Mouse (Mus musculus) heart, embryonic 14.5 days (tissue): ENCODE measurements at regions not wholly inside any gene's neighbourhood (a gene's known extent, or its start where the extent isn't known, plus 50 kb on each side); places are given as distances from the start of the nearest gene placed in this dataset.

ENCODE experiments used
- ATAC-seq: fragments of 200-750 bp; cut with Nextera tagmentation; 2 replicates; pipeline ENCODE4 v1.8.0; 2017; ENCODE audit warnings: low read depth, moderate TSS enrichment; ENCODE audit not compliant: insufficient number of reproducible peaks, insufficient read depth, low FRiP score
- H3K27ac ChIP-seq, 2 experiments: fragments of 200-500 bp in 1 of 2; fragments of 300-500 bp in 1 of 2; sonication (generic) in 1 of 2; replicated peaks in 1 of 2; 2 replicates each; pipeline ENCODE4 v1.5.1; 2012 to 2014; ENCODE audit warnings: low read depth in 2 of 2, low read length in 2 of 2, control low read depth in 1 of 2, mild to moderate bottlenecking in 1 of 2, mixed read lengths in 1 of 2; ENCODE audit not compliant: control insufficient read depth in 1 of 2, insufficient read depth in 1 of 2
- H3K27me3 ChIP-seq: fragments of 300-500 bp; sonication (generic); 2 replicates; pipeline ENCODE4 v1.6.1; 2014; ENCODE audit warnings: mild to moderate bottlenecking, low read length, control low read depth; ENCODE audit not compliant: control insufficient read depth, insufficient read depth
- H3K36me3 ChIP-seq: fragments of 300-500 bp; sonication (generic); 2 replicates; pipeline ENCODE4 v1.6.1; 2014; ENCODE audit warnings: mild to moderate bottlenecking, control low read depth, low read length, mixed read lengths; ENCODE audit not compliant: control insufficient read depth, insufficient read depth
- H3K4me1 ChIP-seq, 2 experiments: fragments of 200-500 bp in 1 of 2; fragments of 300-500 bp in 1 of 2; sonication (generic) in 1 of 2; 2 replicates each; pipeline ENCODE4 v1.6.1; 2012 to 2014; ENCODE audit warnings: low read length in 2 of 2, control low read depth in 1 of 2, mixed read lengths in 1 of 2; ENCODE audit not compliant: control insufficient read depth in 2 of 2, insufficient read depth in 2 of 2
- H3K4me2 ChIP-seq: fragments of 300-500 bp; sonication (generic); 2 replicates; pipeline ENCODE4 v1.6.1; 2014; ENCODE audit warnings: mild to moderate bottlenecking, low read length
- H3K4me3 ChIP-seq, 2 experiments: fragments of 200-500 bp in 1 of 2; fragments of 300-500 bp in 1 of 2; sonication (generic) in 1 of 2; 2 replicates each; pipeline ENCODE4 v1.5.1; 2012 to 2014; ENCODE audit warnings: low read length in 2 of 2, mild to moderate bottlenecking in 2 of 2, control low read depth in 1 of 2, low read depth in 1 of 2, moderate library complexity in 1 of 2; ENCODE audit not compliant: control insufficient read depth in 1 of 2, insufficient read depth in 1 of 2
- H3K9ac ChIP-seq: fragments of 300-500 bp; sonication (generic); 2 replicates; pipeline ENCODE4 v1.6.1; 2014; ENCODE audit warnings: mild to moderate bottlenecking, low read length
- H3K9me3 ChIP-seq: fragments of 300-500 bp; sonication (generic); 2 replicates; pipeline ENCODE4 v1.6.1; 2016; ENCODE audit warnings: low read length, control low read depth; ENCODE audit not compliant: control insufficient read depth
- WGBS: fragments of 180-500 bp; shearing (Covaris S2); extraction: QIAGEN DNeasy Blood & Tissue Kit; methylation state at CpG from one replicate; pipeline ENCODE4 v1.1.7; 2014; 5-methylcytosine and 5-hydroxymethylcytosine counted together

GRCm38 (mm10) chr16:78247189-78247588 is 54.1 kb upstream of the Cxadr start:
- no peaks in the 10 kb centered on the region for H3K9me3 ChIP-seq
- WGBS, result 76% methylated on average over 3 of the region's 3 CpGs

GRCm38 (mm10) chr16:78242678-78243077 is 58.6 kb upstream of the Cxadr start:
- Histone ChIP-seq H3K9ac (no peak overlapping the region), H3K9me3 (no peaks in the 10 kb centered on the region), H3K27ac (no peak overlapping the region), H3K4me3 (no peak overlapping the region), H3K4me2 (no peak overlapping the region), H3K36me3 (no peaks in the 10 kb centered on the region), H3K4me1 (peaks cover 0 to 2% of the 10 kb centered on the region in 2 experiments; a peak in 1 of 4 replicates), H3K27me3 (no peaks in the 10 kb centered on the region)
- WGBS, result 79% methylated on average over 3 of the region's 3 CpGs
- ATAC-seq, result no peak

More at GRCm38 (mm10) chr16:78247189-78247588, 54.1 kb upstream of the Cxadr start:
- Histone ChIP-seq H3K4me2 (no peak overlapping the region), H3K4me1 (peaks cover 3 to 11% of the 10 kb centered on the region in 2 experiments), H3K27me3 (no peaks in the 10 kb centered on the region), H3K9ac (no peak overlapping the region), H3K36me3 (no peaks in the 10 kb centered on the region), H3K27ac (no peak overlapping the region), H3K4me3 (no peak overlapping the region)
- ATAC-seq, result no peak

GRCm38 (mm10) chr16:78240152-78240551 is 61.1 kb upstream of the Cxadr start:
- no peak overlapping the region for H3K4me2 ChIP-seq
- no peaks in the 10 kb centered on the region for H3K36me3 ChIP-seq
- H3K27ac ChIP-seq, result no peak overlapping the region
- H3K4me3 ChIP-seq, result no peak overlapping the region
- WGBS, result 83% methylated on average over 4 of the region's 4 CpGs
- no peaks in the 10 kb centered on the region for H3K27me3 ChIP-seq
- no peak for ATAC-seq
- no peaks in the 10 kb centered on the region for H3K9me3 ChIP-seq
- no peak overlapping the region for H3K9ac ChIP-seq
- H3K4me1 ChIP-seq, result peaks cover 5 to 7% of the 10 kb centered on the region in 2 experiments; a peak in 3 of 4 replicates

GRCm38 (mm10) chr16:78238052-78238701 is 63.1 kb upstream of the Cxadr start:
- ATAC-seq, result peak; percentile 36; the same call in 1 of the 2 replicates
- peak overlapping the region; percentile 63 for H3K9ac ChIP-seq
- WGBS, result under 1% methylated on average over 18 of the region's 18 CpGs
- H3K4me2 ChIP-seq, result peak overlapping the region; percentile 89
- H3K27me3 ChIP-seq, result no peaks in the 10 kb centered on the region
- peak overlapping the region; percentile 45 to 50 for H3K4me3 ChIP-seq
- peaks cover 5 to 7% of the 10 kb centered on the region in 2 experiments; a peak in 3 of 4 replicates for H3K4me1 ChIP-seq
- no peaks in the 10 kb centered on the region for H3K36me3 ChIP-seq
- no peaks in the 10 kb centered on the region for H3K9me3 ChIP-seq
- H3K27ac ChIP-seq, result 0 out of 4 replicates have a peak overlapping the region, but pooled peaks of 1 of the 2 experiments have one; percentile 6

- H3K4me2 ChIP-seq, result peak overlapping the region; percentile 89
- 1% methylated on average over 13 of the region's 15 CpGs for WGBS
- H3K27me3 ChIP-seq, result no peaks in the 10 kb centered on the region
- H3K9me3 ChIP-seq, result no peaks in the 10 kb centered on the region
- H3K9ac ChIP-seq, result peak overlapping the region; percentile 63
- no peak for ATAC-seq
- H3K27ac ChIP-seq, result 0 out of 4 replicates have a peak overlapping the region, but pooled peaks of 1 of the 2 experiments have one; percentile 6
- H3K4me3 ChIP-seq, result peak overlapping the region; percentile 45 to 50
- peaks cover 5 to 7% of the 10 kb centered on the region in 2 experiments; a peak in 3 of 4 replicates for H3K4me1 ChIP-seq
- H3K36me3 ChIP-seq, result no peaks in the 10 kb centered on the region
These were observed 63.6 kb upstream of the Cxadr start for GRCm38 (mm10) chr16:78237641-78238051.

GRCm38 (mm10) chr16:78236746-78237640 is 64.3 kb upstream of the Cxadr start:
- Histone ChIP-seq H3K9ac (peak overlapping the region; percentile 63), H3K4me2 (peak overlapping the region; percentile 89), H3K27ac (no peak overlapping the region), H3K4me3 (peak overlapping the region; percentile 45 to 50), H3K9me3 (no peaks in the 10 kb centered on the region), H3K27me3 (no peaks in the 10 kb centered on the region), H3K4me1 (peaks cover 5 to 7% of the 10 kb centered on the region in 2 experiments; a peak in 3 of 4 replicates), H3K36me3 (no peaks in the 10 kb centered on the region)
- WGBS, result 3% methylated on average over 25 of the region's 25 CpGs
- no peak for ATAC-seq

GRCm38 (mm10) chr16:78232205-78232604 is 69.1 kb upstream of the Cxadr start:
- no peak overlapping the region for H3K4me3 ChIP-seq
- peaks cover 7% of the 10 kb centered on the region; the same call in 1 of the 2 replicates for H3K9me3 ChIP-seq
- peaks cover 5% of the 10 kb centered on the region in 2 experiments; a peak in 3 of 4 replicates for H3K4me1 ChIP-seq
- ATAC-seq, result no peak
- H3K27me3 ChIP-seq, result no peaks in the 10 kb centered on the region
- H3K4me2 ChIP-seq, result no peak overlapping the region
- H3K27ac ChIP-seq, result no peak overlapping the region
- H3K36me3 ChIP-seq, result no peaks in the 10 kb centered on the region
- no peak overlapping the region for H3K9ac ChIP-seq
- WGBS, result 83% methylated on average over 2 of the region's 2 CpGs
